Mouse (Mus musculus): Measurements from ENCODE around the gene Tmbim6.
"Not testable (repeated sequence)": the region's sequence is repeated elsewhere in the genome, so short reads cannot be mapped to it uniquely, and the experiment has no call there.

Gene Tmbim6

GRCm38 (mm10) chr15:99384071-99384470 is 8.6 kb upstream of the Tmbim6 start:
- DNase-seq (ENCODE audit: low read depth): no peak

- DNase-seq (ENCODE audit: low read depth): not testable (repeated sequence)
Measured at GRCm38 (mm10) chr15:99386110-99386509, 6.6 kb upstream of the Tmbim6 start.

GRCm38 (mm10) chr15:99386796-99387195 is 5.9 kb upstream of the Tmbim6 start:
- DNase-seq (ENCODE audit: low read depth): no peak

- no peak for DNase-seq (ENCODE audit: low read depth)
Measured at GRCm38 (mm10) chr15:99387976-99388375, 4.7 kb upstream of the Tmbim6 start.

- DNase-seq (ENCODE audit: low read depth): no peak
Measured at GRCm38 (mm10) chr15:99390472-99391401, 1.9 kb upstream of the Tmbim6 start.

- no peak for DNase-seq (ENCODE audit: low read depth)
Measured at GRCm38 (mm10) chr15:99391975-99392374, 707 bp upstream of the Tmbim6 start.

- DNase-seq (ENCODE audit: low read depth): peak; percentile 52
Measured at GRCm38 (mm10) chr15:99393386-99394252, 937 bp downstream of the Tmbim6 start.

GRCm38 (mm10) chr15:99396462-99396861 is 3.8 kb downstream of the Tmbim6 start:
- DNase-seq (ENCODE audit: low read depth): no peak

- DNase-seq (ENCODE audit: low read depth): no peak
Measured at GRCm38 (mm10) chr15:99396875-99397274, 4.2 kb downstream of the Tmbim6 start.

GRCm38 (mm10) chr15:99397622-99398021 is 4.9 kb downstream of the Tmbim6 start:
- no peak for DNase-seq (ENCODE audit: low read depth)

- no peak for DNase-seq (ENCODE audit: low read depth)
Measured at GRCm38 (mm10) chr15:99399503-99400245, 7.0 kb downstream of the Tmbim6 start.

GRCm38 (mm10) chr15:99400602-99401001 is 7.9 kb downstream of the Tmbim6 start:
- no peak for DNase-seq (ENCODE audit: low read depth)

GRCm38 (mm10) chr15:99403159-99403889 is 10.6 kb downstream of the Tmbim6 start:
- no peak for DNase-seq (ENCODE audit: low read depth)

GRCm38 (mm10) chr15:99405150-99405549 is 12.5 kb downstream of the Tmbim6 start:
- no peak for DNase-seq (ENCODE audit: low read depth)

GRCm38 (mm10) chr15:99406986-99407570 is 14.4 kb downstream of the Tmbim6 start:
- no peak for DNase-seq (ENCODE audit: low read depth)

GRCm38 (mm10) chr15:99408845-99409244 is 16.2 kb downstream of the Tmbim6 start:
- DNase-seq (ENCODE audit: low read depth): no peak

- no peak for DNase-seq (ENCODE audit: low read depth)
Measured at GRCm38 (mm10) chr15:99411747-99412146, 19.1 kb downstream of the Tmbim6 start.

GRCm38 (mm10) chr15:99415793-99416192 is 23.1 kb downstream of the Tmbim6 start:
- peak; percentile 88 for DNase-seq (ENCODE audit: low read depth)

GRCm38 (mm10) chr15:99416348-99416882 is 23.7 kb downstream of the Tmbim6 start:
- peak; percentile 97 for DNase-seq (ENCODE audit: low read depth)

- no peak for DNase-seq (ENCODE audit: low read depth)
Measured at GRCm38 (mm10) chr15:99416957-99417356, 24.3 kb downstream of the Tmbim6 start.

All from naive thymus-derived CD4-positive, alpha-beta T cell, adult 2 months (primary cell).